Comparison of ENCODE assay signal across 1 mouse cellular context in the genomic region with DNA sequence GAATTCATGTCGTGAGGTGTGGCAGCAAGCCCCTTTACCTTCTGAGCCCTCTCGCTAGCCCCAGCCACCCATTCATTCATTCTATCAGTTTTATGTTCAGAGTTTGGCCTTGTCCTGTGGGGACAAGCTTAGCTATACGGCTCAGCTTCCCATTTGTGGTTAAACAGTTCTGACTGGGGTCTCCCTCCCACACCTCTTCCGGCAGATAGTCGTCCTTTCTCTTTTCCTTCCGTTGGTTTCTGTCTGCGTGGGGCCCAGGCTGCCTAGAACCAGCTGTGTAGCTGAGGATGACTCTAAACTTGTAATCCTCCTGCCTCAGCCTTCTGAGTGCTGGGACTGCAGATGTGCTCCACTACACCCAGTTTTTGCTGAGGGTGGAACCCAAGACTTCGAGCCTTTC.
TF ChIP-seq lines count a peak whose summit lies in the region.

No protein-coding gene starts in this region.

TF ChIP-seq in MEL, 35 proteins besides CTCF, POLR2A, EP300 and RAD21 (continued from another document):
- TF ChIP-seq MEF2A (IDR thresholded peaks at IDR 0.05; ENCODE audit: extremely low read depth, insufficient replicate concordance, low read depth, low read length, poor library complexity, severe bottlenecking) (no peak), POLR2AphosphoS5 (IDR thresholded peaks at IDR 0.05; ENCODE audit: borderline replicate concordance, low read depth, low read length) (no peak), NELFE (IDR thresholded peaks at IDR 0.05; ENCODE audit: low read depth, low read length) (no peak), GATA1 (IDR thresholded peaks at IDR 0.05; ENCODE audit: low read depth, low read length) (no peak), ZC3H11A (IDR thresholded peaks at IDR 0.05; ENCODE audit: low read depth, low read length) (no peak), MAFK (IDR thresholded peaks at IDR 0.05; ENCODE audit: borderline replicate concordance, low read depth, low read length) (no peak), TCF12 (IDR thresholded peaks at IDR 0.05; ENCODE audit: low read depth, low read length) (peak; percentile 52), MAX (IDR thresholded peaks at IDR 0.05; ENCODE audit: low read length) (no peak), E2F4 (IDR thresholded peaks at IDR 0.05; ENCODE audit: borderline replicate concordance, low read depth, low read length) (no peak), USF1 (IDR thresholded peaks at IDR 0.05; ENCODE audit: low read depth, low read length) (no peak), CHD1 (IDR thresholded peaks at IDR 0.05; ENCODE audit: low read depth, low read length) (no peak), RCOR1 (IDR thresholded peaks at IDR 0.05; ENCODE audit: low read depth, low read length) (peak; percentile 44; the same call in 1 of the 2 replicates), BHLHE40 (IDR thresholded peaks at IDR 0.05; ENCODE audit: borderline replicate concordance, low read depth, low read length) (no peak), USF2 (IDR thresholded peaks at IDR 0.05; ENCODE audit: borderline replicate concordance in 1 of 2, insufficient read depth in 1 of 2, low read depth in 1 of 2, low read length in 2 of 2) (no peak), CHD2 (IDR thresholded peaks at IDR 0.05; ENCODE audit: low read length) (no peak), GABPA (IDR thresholded peaks at IDR 0.05; ENCODE audit: low read depth, low read length) (no peak), ZMIZ1 (IDR thresholded peaks at IDR 0.05; ENCODE audit: low read depth, low read length) (no peak), TAL1 (IDR thresholded peaks at IDR 0.05; ENCODE audit: low read length) (no peak), ETS1 (IDR thresholded peaks at IDR 0.05; ENCODE audit: low read depth, low read length) (peak; percentile 74), HCFC1 (IDR thresholded peaks at IDR 0.05; ENCODE audit: low read depth, low read length) (peak; percentile 44), POLR2AphosphoS2 (IDR thresholded peaks at IDR 0.05; ENCODE audit: low read length) (no peak), TBP (IDR thresholded peaks at IDR 0.05; ENCODE audit: low read depth, low read length) (no peak), UBTF (IDR thresholded peaks at IDR 0.05; ENCODE audit: borderline replicate concordance, insufficient read depth, low read depth, low read length) (no peak), MAZ (IDR thresholded peaks at IDR 0.05; ENCODE audit: low read depth, low read length) (no peak), SIN3A (IDR thresholded peaks at IDR 0.05; ENCODE audit: low read length) (no peak), ZNF384 (IDR thresholded peaks at IDR 0.05; ENCODE audit: low read depth, low read length) (no peak), KAT2A (conservative IDR thresholded peaks at IDR 0.05; ENCODE audit: low read depth, low read length) (no peak), ZKSCAN1 (IDR thresholded peaks at IDR 0.05; ENCODE audit: low read depth, low read length) (no peak), NRF1 (IDR thresholded peaks at IDR 0.05; ENCODE audit: insufficient read depth, low read depth, low read length, poor library complexity, severe bottlenecking) (no peak), MYB (IDR thresholded peaks at IDR 0.05; ENCODE audit: low read depth, low read length) (peak; percentile 65; the same call in 1 of the 2 replicates)
